Comparison of ENCODE assay signal across 31 mouse cellular contexts in genomic region chr7:46409204-46409789, GRCm38 (mm10). TPM values are rescaled to one million over a fixed set of nuclear protein-coding genes. Genes with fewer than 3 reads are reported as not detected.
DNase-seq lines count a peak whose midpoint lies in the region; ATAC-seq lines count a peak whose summit lies in the region.
"Had no signal": no experiment of that assay in that cellular context is flagged by ENCODE, and none has a peak within 500 bp of the region (broad histone marks: within the 10 kb centered on the region; RNA-seq: fewer than 3 reads in every experiment).

No protein-coding gene starts in this region.

- H3K4me2 ChIP-seq in kidney, embryonic 14.5 days (replicated peaks; ENCODE audit: low read depth, low read length) = no peak overlapping the region
- no peak overlapping the region for H3K4me2 ChIP-seq in forebrain, embryonic 12.5 days
- H3K4me2 ChIP-seq: embryonic facial prominence, embryonic 13.5 days; forebrain, embryonic 13.5 days; hindbrain, embryonic 15.5 days; neural tube, embryonic 15.5 days had no signal

- no peak overlapping the region for H3K27ac ChIP-seq in kidney, embryonic 14.5 days (ENCODE audit: low read depth, low read length)
- H3K27ac ChIP-seq in forebrain, embryonic 12.5 days = no peak overlapping the region
- H3K27ac ChIP-seq: embryonic facial prominence, embryonic 13.5 days; forebrain, embryonic 13.5 days; heart, embryonic 10.5 days; hindbrain, embryonic 15.5 days; neural tube, embryonic 15.5 days; stomach, postnatal 0 days had no signal

- no peak overlapping the region for H3K4me3 ChIP-seq in kidney, embryonic 14.5 days (ENCODE audit: low read length)
- no peak overlapping the region for H3K4me3 ChIP-seq in forebrain, embryonic 12.5 days (replicated peaks)
- H3K4me3 ChIP-seq: embryonic facial prominence, embryonic 13.5 days; erythroblast, embryonic 14.5 days; forebrain, embryonic 13.5 days; heart, embryonic 10.5 days; hindbrain, embryonic 15.5 days; neural tube, embryonic 15.5 days had no signal

- DNase-seq in kidney, postnatal 36 days = no peak
- peak; percentile 8 for DNase-seq in lung, postnatal 36 days
- no peak for DNase-seq in lung, adult 18-20 months
- DNase-seq in skeletal muscle tissue, adult 2 months (ENCODE audit: low read depth, low spot score) = peak; percentile 68
- DNase-seq in lung, postnatal 14 days = no peak
- DNase-seq: adrenal gland, postnatal 10 days; cerebellum, postnatal 10 days; kidney, adult 9 months; layer of hippocampus, postnatal 36 days; lung, adult 2 months; lung, postnatal 4 days; right cerebral cortex, postnatal 14 days; thymus, adult 2 months; thymus, postnatal 4 days had no signal

- no peaks in the 10 kb centered on the region for H3K36me3 ChIP-seq in kidney, embryonic 14.5 days (ENCODE audit: control insufficient read depth, insufficient read depth, low read length)
- no peaks in the 10 kb centered on the region for H3K36me3 ChIP-seq in forebrain, embryonic 12.5 days (replicated peaks)
- H3K36me3 ChIP-seq: embryonic facial prominence, embryonic 13.5 days; heart, embryonic 10.5 days; hindbrain, embryonic 15.5 days; neural tube, embryonic 15.5 days had no signal

- H3K4me1 ChIP-seq in kidney, embryonic 14.5 days (ENCODE audit: control insufficient read depth, insufficient read depth, low read length) = no peaks in the 10 kb centered on the region
- no peaks in the 10 kb centered on the region for H3K4me1 ChIP-seq in forebrain, embryonic 12.5 days
- H3K4me1 ChIP-seq: embryonic facial prominence, embryonic 13.5 days; forebrain, embryonic 13.5 days had no signal

- H3K27me3 ChIP-seq in kidney, embryonic 14.5 days (ENCODE audit: control insufficient read depth, insufficient read depth, low read length) = 0 out of 2 replicates have a peak, but pooled peaks cover 8% of the 10 kb centered on the region
- H3K27me3 ChIP-seq in forebrain, embryonic 12.5 days = 0 out of 2 replicates have a peak, but pooled peaks cover 4% of the 10 kb centered on the region
- H3K27me3 ChIP-seq: forebrain, embryonic 13.5 days; hindbrain, embryonic 15.5 days; neural tube, embryonic 15.5 days had no signal

- WGBS in kidney, embryonic 14.5 days = 31% methylated on average over 12 of the region's 12 CpGs
- 50% methylated on average over 12 of the region's 12 CpGs for WGBS in forebrain, embryonic 12.5 days

- peak; percentile 59; the same call in 1 of the 2 replicates for ATAC-seq in kidney, embryonic 14.5 days (ENCODE audit: low FRiP score, low TSS enrichment)
- no peak for ATAC-seq in megakaryocyte progenitor cell, adult 5-6 weeks (replicated peaks; ENCODE audit: poor library complexity)
- ATAC-seq in forebrain, embryonic 12.5 days (ENCODE audit: low FRiP score) = no peak
- ATAC-seq: activated CD4-positive, CD25-positive, alpha-beta regulatory T cell, adult 4 months; forebrain, embryonic 13.5 days had no signal

- no peak overlapping the region for H3K9ac ChIP-seq in kidney, embryonic 14.5 days (ENCODE audit: low read depth, low read length)
- no peak overlapping the region for H3K9ac ChIP-seq in forebrain, embryonic 12.5 days
- H3K9ac ChIP-seq: embryonic facial prominence, embryonic 13.5 days; forebrain, embryonic 13.5 days; hindbrain, embryonic 15.5 days; neural tube, embryonic 15.5 days had no signal

- H3K9me3 ChIP-seq in kidney, embryonic 14.5 days (ENCODE audit: control insufficient read depth, low read length) = no peaks in the 10 kb centered on the region
- no peaks in the 10 kb centered on the region for H3K9me3 ChIP-seq in forebrain, embryonic 12.5 days
- H3K9me3 ChIP-seq: embryonic facial prominence, embryonic 13.5 days; forebrain, embryonic 13.5 days; heart, embryonic 10.5 days; hindbrain, embryonic 15.5 days; neural tube, embryonic 15.5 days had no signal

RNA-seq across cellular contexts. Expression of gene Kcnc1, which starts 13.0 kb away (rescaled TPM):
- polyA plus RNA-seq in kidney, embryonic 14.5 days (2014; fragmentation: Nextera tagmentation; extraction: Ambion mirVana) = 0.07 TPM in 1 of 2 replicates, not detected in the other
- total RNA-seq in megakaryocyte progenitor cell, adult 5-6 weeks (2015) = 0.22 and 1.2 TPM in 2 replicates
- total RNA-seq in megakaryocyte progenitor cell, adult 5-6 weeks (2017) = 0.07 TPM in 1 of 2 replicates, not detected in the other
- polyA plus RNA-seq in forebrain, embryonic 12.5 days (2016; fragmentation: Nextera tagmentation; extraction: Ambion mirVana) = 4.8 and 4.9 TPM in 2 replicates
- total RNA-seq: granulocyte monocyte progenitor cell, adult 5-6 weeks had no signal
- polyA plus RNA-seq: activated CD4-positive, CD25-positive, alpha-beta regulatory T cell, adult 4 months; heart, postnatal 0 days; liver, adult 2 months had no signal

RNA-seq across cellular contexts. Expression of gene Myod1, which starts 33.0 kb away (rescaled TPM):
- polyA plus RNA-seq in kidney, embryonic 14.5 days (2014; fragmentation: Nextera tagmentation; extraction: Ambion mirVana) = 0.34 and 0.37 TPM in 2 replicates
- total RNA-seq in megakaryocyte progenitor cell, adult 5-6 weeks (2015) = not detected in 2 replicates
- not detected in 2 replicates for total RNA-seq in megakaryocyte progenitor cell, adult 5-6 weeks (2017)
- 0.33 TPM in 1 of 2 replicates, not detected in the other for polyA plus RNA-seq in forebrain, embryonic 12.5 days (2016; fragmentation: Nextera tagmentation; extraction: Ambion mirVana)
- total RNA-seq: granulocyte monocyte progenitor cell, adult 5-6 weeks; hematopoietic stem cell, adult 5-6 weeks; layer of hippocampus, postnatal 36 days; left cerebral cortex, postnatal 10 days; liver, adult 2 months had no signal
- polyA plus RNA-seq: activated CD4-positive, CD25-positive, alpha-beta regulatory T cell, adult 4 months; erythroblast, embryonic 14.5 days; forebrain, embryonic 13.5 days; heart, postnatal 0 days; intestine, embryonic 14.5 days; liver, adult 2 months had no signal

Comparison
In these comparisons a context has a peak if more than half of its experiments do, and no peak if none do; other contexts are left out.
1. DNase-seq: peak in lung, postnatal 36 days (single experiment) and skeletal muscle tissue, adult 2 months (single experiment); none in kidney, postnatal 36 days (0 of 2), lung, adult 18-20 months (0 of 2) and lung, postnatal 14 days (single experiment).